Mouse (Mus musculus) heart, adult 11 months (tissue): ENCODE measurements around the gene Piga.
A peak's percentile ranks its signal among the peaks of the same experiment; 100 is the strongest.

Experiments
- DNase-seq: peaks from one replicate; pipeline ENCODE4 v3.0.0; 2022

Gene Piga

GRCm38 (mm10) chrX:164436709-164437108 lies 17.1 kb downstream of the Piga start, which contains the start of gene Asb11:
Gene Asb11, plus strand, starts transcription at chrX:164436994.
- no peak for DNase-seq

- no peak for DNase-seq
Measured at GRCm38 (mm10) chrX:164439462-164439861, 19.9 kb downstream of the Piga start.

GRCm38 (mm10) chrX:164440140-164440539 lies 20.6 kb downstream of the Piga start:
- DNase-seq = peak; percentile 90

- no peak for DNase-seq
Measured at GRCm38 (mm10) chrX:164440703-164441102, 21.1 kb downstream of the Piga start.

- DNase-seq = no peak
Measured at GRCm38 (mm10) chrX:164441306-164441705, 21.7 kb downstream of the Piga start.

DNA sequence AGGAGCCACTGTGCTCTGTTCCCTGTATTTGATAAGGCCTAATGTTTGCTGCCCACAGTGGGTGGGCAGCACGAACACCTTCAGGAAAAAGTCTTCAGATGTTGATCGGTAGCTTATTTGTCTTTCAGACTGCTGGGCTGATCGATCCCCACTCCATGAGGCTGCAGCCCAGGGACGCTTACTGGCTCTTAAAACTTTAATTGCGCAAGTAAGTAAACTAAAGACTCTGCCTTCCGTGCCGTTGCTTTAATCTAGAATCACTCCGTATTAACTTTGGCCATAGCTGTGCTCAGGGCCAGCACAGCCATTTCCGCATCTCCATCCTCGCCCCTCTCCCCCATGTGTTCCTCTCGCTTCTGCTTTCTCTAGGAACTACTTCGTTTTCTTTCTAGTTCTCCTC lies 26.0 kb downstream of the Piga start:
- no peak for DNase-seq

GRCm38 (mm10) chrX:164446106-164446551 lies 26.5 kb downstream of the Piga start:
- DNase-seq = no peak

- no peak for DNase-seq
Measured at GRCm38 (mm10) chrX:164446835-164447681, 27.5 kb downstream of the Piga start.

DNA sequence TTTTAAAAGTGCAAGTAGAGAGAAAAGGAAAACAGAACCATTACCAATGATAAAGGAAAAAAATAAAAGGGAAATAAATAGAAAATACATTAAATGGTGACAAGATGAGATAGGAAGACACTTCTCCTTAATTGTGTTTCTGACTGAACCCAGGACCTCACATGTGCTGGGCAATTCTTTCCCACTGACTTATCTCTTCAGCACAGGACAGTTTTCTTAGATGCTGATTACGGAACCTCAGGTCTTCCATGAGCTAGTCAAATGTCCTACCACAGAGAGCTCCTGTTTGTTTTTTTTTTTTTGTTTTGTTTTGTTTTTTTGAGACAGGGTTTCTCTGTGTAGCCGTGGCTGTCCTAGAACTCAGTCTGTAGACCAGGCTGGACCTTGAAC lies 28.1 kb downstream of the Piga start:
- no peak for DNase-seq

- no peak for DNase-seq
Measured at GRCm38 (mm10) chrX:164449201-164449600, 29.6 kb downstream of the Piga start.

DNA sequence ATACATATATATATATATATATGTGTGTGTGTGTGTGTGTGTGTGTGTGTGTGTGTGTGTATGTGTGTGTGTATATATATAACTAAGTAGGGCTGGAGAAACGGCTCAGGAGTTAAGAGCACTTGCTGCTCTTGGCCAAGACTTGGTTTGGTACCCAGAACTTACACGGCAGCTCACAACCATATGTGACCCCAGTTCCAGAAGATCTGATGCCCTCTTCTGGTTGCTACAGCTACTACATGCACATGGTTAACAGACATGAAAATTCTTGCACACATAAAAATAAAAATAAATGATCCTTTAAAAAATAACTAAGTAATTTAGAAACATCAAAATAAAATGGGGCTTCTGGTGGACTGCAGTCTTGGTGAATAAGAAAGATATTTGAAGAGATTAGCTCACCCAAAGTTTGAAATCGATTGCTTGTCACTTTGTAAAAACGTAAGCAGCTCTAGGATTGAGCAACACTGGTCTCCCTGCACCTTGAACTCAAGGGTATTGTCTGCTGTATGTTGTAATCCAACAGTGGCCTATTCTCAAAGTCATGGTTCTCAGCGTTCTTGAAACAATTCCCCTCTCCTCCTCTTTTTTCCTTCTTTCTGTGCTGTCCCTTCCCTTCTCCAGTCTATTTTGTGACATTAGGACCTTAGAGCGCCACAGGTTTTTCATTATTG lies 39.8 kb downstream of the Piga start:
- no peak for DNase-seq
